Mouse (Mus musculus) urinary bladder, postnatal 4 days (tissue): ENCODE data around the gene Tex11.
"Not testable (repeated sequence)": the region's sequence is repeated elsewhere in the genome, so short reads cannot be mapped to it uniquely, and the experiment has no call there.

Source experiments
- DNase-seq, 2 experiments: peaks; one replicate each; pipeline ENCODE4 v3.0.0; 2021 to 2022; ENCODE audit warnings: low spot score in 2 of 2

The Tex11 gene

GRCm38 (mm10) chrX:101059541-101059940, at the start of gene Tex11:
Gene Tex11, minus strand, starts transcription at chrX:101059667.
- no peak for DNase-seq

GRCm38 (mm10) chrX:101085920-101086319, 26.5 kb upstream of the Tex11 start, which contains the start of gene Slc7a3:
Gene Slc7a3, minus strand, starts transcription at chrX:101086020.
- no peak for DNase-seq

- not testable (repeated sequence) for DNase-seq
Measured at GRCm38 (mm10) chrX:101085211-101085610, 25.7 kb upstream of the Tex11 start.

GRCm38 (mm10) chrX:101084192-101084591, 24.7 kb upstream of the Tex11 start:
- DNase-seq = no peak

GRCm38 (mm10) chrX:101065245-101065644, 5.8 kb upstream of the Tex11 start:
- no peak for DNase-seq

GRCm38 (mm10) chrX:101063503-101063902, 4.0 kb upstream of the Tex11 start:
- no peak for DNase-seq

GRCm38 (mm10) chrX:100943640-100944039, 115.8 kb downstream of the Tex11 start:
- DNase-seq = no peak

GRCm38 (mm10) chrX:100839211-100839610, 220.3 kb downstream of the Tex11 start:
- DNase-seq = no peak

- no peak for DNase-seq
Measured at GRCm38 (mm10) chrX:100832806-100833205, 226.7 kb downstream of the Tex11 start.

GRCm38 (mm10) chrX:100825557-100825956, 233.9 kb downstream of the Tex11 start:
- DNase-seq = no peak

- no peak for DNase-seq
Measured at GRCm38 (mm10) chrX:100821149-100821548, 238.3 kb downstream of the Tex11 start.

- DNase-seq = no peak
Measured at GRCm38 (mm10) chrX:100818681-100819080, 240.8 kb downstream of the Tex11 start.

- DNase-seq = no peak
Measured at GRCm38 (mm10) chrX:100815766-100816165, 243.7 kb downstream of the Tex11 start.

GRCm38 (mm10) chrX:100814139-100814538, 245.3 kb downstream of the Tex11 start:
- no peak for DNase-seq

- no peak for DNase-seq
Measured at GRCm38 (mm10) chrX:100811129-100811528, 248.3 kb downstream of the Tex11 start.

- DNase-seq = no peak
Measured at GRCm38 (mm10) chrX:100802034-100802433, 257.4 kb downstream of the Tex11 start.

- no peak for DNase-seq
Measured at GRCm38 (mm10) chrX:100800643-100801042, 258.8 kb downstream of the Tex11 start.

- no peak for DNase-seq
Measured at GRCm38 (mm10) chrX:100797851-100798527, 261.5 kb downstream of the Tex11 start.

- DNase-seq = no peak
Measured at GRCm38 (mm10) chrX:100797370-100797769, 262.1 kb downstream of the Tex11 start.

GRCm38 (mm10) chrX:100796741-100797090, 262.8 kb downstream of the Tex11 start:
- no peak for DNase-seq

- no peak for DNase-seq
Measured at GRCm38 (mm10) chrX:100796041-100796740, 263.3 kb downstream of the Tex11 start.

GRCm38 (mm10) chrX:100789322-100789721, 270.1 kb downstream of the Tex11 start:
- DNase-seq = no peak
